Mouse (Mus musculus) hindlimb bud, embryonic 11.5 days (tissue): ENCODE measurements around the gene AC140267.1.

Source experiments
- DNase-seq: peaks from one replicate; pipeline ENCODE4 v3.0.0-alpha.2; 2012; ENCODE audit warnings: low read depth, low spot score; ENCODE audit errors: extremely low spot score

Gene AC140267.1

GRCm38 (mm10) chr15:80235535-80235934 is at the start of gene AC140267.1:
TSS of gene AC140267.1 (plus strand) at chr15:80235835.
- no peak for DNase-seq

- DNase-seq, result no peak
These were observed 46.7 kb upstream of the AC140267.1 start for GRCm38 (mm10) chr15:80188927-80189326.

GRCm38 (mm10) chr15:80190075-80190474 is 45.6 kb upstream of the AC140267.1 start:
- no peak for DNase-seq

- DNase-seq, result no peak
These were observed 43.9 kb upstream of the AC140267.1 start for GRCm38 (mm10) chr15:80191585-80192245.

GRCm38 (mm10) chr15:80192246-80192585 is 43.4 kb upstream of the AC140267.1 start:
- no peak for DNase-seq

GRCm38 (mm10) chr15:80192847-80193246 is 42.8 kb upstream of the AC140267.1 start:
- no peak for DNase-seq

GRCm38 (mm10) chr15:80199556-80199955 is 36.1 kb upstream of the AC140267.1 start:
- DNase-seq, result no peak

- DNase-seq, result no peak
These were observed 33.4 kb upstream of the AC140267.1 start for GRCm38 (mm10) chr15:80202111-80202775.

- peak; percentile 58 for DNase-seq
These were observed 32.2 kb upstream of the AC140267.1 start for GRCm38 (mm10) chr15:80203406-80203805.

- DNase-seq, result no peak
These were observed 29.5 kb upstream of the AC140267.1 start for GRCm38 (mm10) chr15:80206057-80206565.

GRCm38 (mm10) chr15:80208446-80208845 is 27.2 kb upstream of the AC140267.1 start:
- DNase-seq, result no peak

GRCm38 (mm10) chr15:80213688-80214087 is 21.9 kb upstream of the AC140267.1 start:
- DNase-seq, result no peak

GRCm38 (mm10) chr15:80215716-80216479 is 19.7 kb upstream of the AC140267.1 start:
- no peak for DNase-seq

- no peak for DNase-seq
These were observed 19.2 kb upstream of the AC140267.1 start for GRCm38 (mm10) chr15:80216480-80216820.

- DNase-seq, result no peak
These were observed 18.2 kb upstream of the AC140267.1 start for GRCm38 (mm10) chr15:80217476-80217875.

GRCm38 (mm10) chr15:80219211-80219610 is 16.4 kb upstream of the AC140267.1 start:
- DNase-seq, result no peak

- no peak for DNase-seq
These were observed 15.7 kb upstream of the AC140267.1 start for GRCm38 (mm10) chr15:80219705-80220657.

- no peak for DNase-seq
These were observed 14.6 kb upstream of the AC140267.1 start for GRCm38 (mm10) chr15:80221031-80221430.

GRCm38 (mm10) chr15:80223751-80224150 is 11.9 kb upstream of the AC140267.1 start:
- DNase-seq, result no peak

GRCm38 (mm10) chr15:80225208-80225607 is 10.4 kb upstream of the AC140267.1 start:
- DNase-seq, result peak; percentile 35

- DNase-seq, result peak; percentile 28
These were observed 9.8 kb upstream of the AC140267.1 start for GRCm38 (mm10) chr15:80225796-80226195.
